9 mouse cellular contexts compared by ENCODE assay signal in genomic region chr9:43796841-43797740, GRCm38 (mm10). TPM values are rescaled to one million over a fixed set of nuclear protein-coding genes. Genes with fewer than 3 reads are reported as not detected.
DNase-seq lines count a peak whose midpoint lies in the region; ATAC-seq and TF ChIP-seq lines count a peak whose summit lies in the region.
"Had no signal": no experiment of that assay in that cellular context is flagged by ENCODE, and none has a peak within 500 bp of the region (broad histone marks: within the 10 kb centered on the region; RNA-seq: fewer than 3 reads in every experiment).

No protein-coding gene starts in this region.

- in situ Hi-C loops in ES-E14 (cut with MboI; ENCODE audit: low sequenced_read_pairs in 2 of 2, unreplicated experiment in 2 of 2), result no loop called here

- 78% methylated on average over 11 of the region's 11 CpGs for WGBS in heart, embryonic 12.5 days
- 74% methylated on average over 11 of the region's 11 CpGs for WGBS in embryonic facial prominence, embryonic 11.5 days

- peak; percentile 52 for DNase-seq in heart, adult 8-10 months (ENCODE audit: low spot score)
- peak; percentile 27 for DNase-seq in ES-E14 (ENCODE audit: low read depth, low spot score)
- peak; percentile 21 for DNase-seq in embryonic facial prominence, embryonic 11.5 days (ENCODE audit: low spot score)
- DNase-seq in kidney, postnatal 36 days, result peak; percentile 52 to 53
- DNase-seq in layer of hippocampus, adult 2 months (ENCODE audit: low spot score in 2 of 2), result no peak
- DNase-seq in thymus, postnatal 25 days, result no peak

- peaks cover 7% of the 10 kb centered on the region for H3K4me1 ChIP-seq in heart, embryonic 12.5 days (replicated peaks)
- peaks cover 0 to 7% of the 10 kb centered on the region in 2 experiments; a peak in 2 of 4 replicates for H3K4me1 ChIP-seq in ES-E14 (ENCODE audit: control insufficient read depth in 2 of 2, insufficient read depth in 2 of 2, low read length in 2 of 2, poor library complexity in 1 of 2)
- H3K4me1 ChIP-seq in embryonic facial prominence, embryonic 11.5 days (ENCODE audit: control insufficient read depth, insufficient read depth, low read length), result no peaks in the 10 kb centered on the region
- H3K4me1 ChIP-seq: embryonic facial prominence, embryonic 12.5 days had no signal

- H3K36me3 ChIP-seq in heart, embryonic 12.5 days, result peaks cover 14% of the 10 kb centered on the region; the same call in 1 of the 2 replicates
- H3K36me3 ChIP-seq in ES-E14 (ENCODE audit: control insufficient read depth, insufficient read depth, low read length, poor library complexity, severe bottlenecking), result peaks cover 15% of the 10 kb centered on the region
- 0 out of 2 replicates have a peak, but pooled peaks cover 2% of the 10 kb centered on the region for H3K36me3 ChIP-seq in embryonic facial prominence, embryonic 11.5 days (replicated peaks; ENCODE audit: control insufficient read depth, insufficient read depth, low read depth, low read length)

- H3K9ac ChIP-seq in heart, embryonic 12.5 days, result no peak overlapping the region
- no peak overlapping the region; the same call in 1 of the 2 replicates for H3K9ac ChIP-seq in ES-E14 (ENCODE audit: insufficient read depth, low read depth, low read length, poor library complexity, severe bottlenecking)
- H3K9ac ChIP-seq in embryonic facial prominence, embryonic 11.5 days (replicated peaks; ENCODE audit: low read length), result no peak overlapping the region
- H3K9ac ChIP-seq: embryonic facial prominence, embryonic 12.5 days had no signal

- H3K9me3 ChIP-seq in heart, embryonic 12.5 days (replicated peaks), result no peaks in the 10 kb centered on the region
- no peaks in the 10 kb centered on the region for H3K9me3 ChIP-seq in ES-E14 (ENCODE audit: control insufficient read depth, insufficient read depth, low read depth, low read length)
- H3K9me3 ChIP-seq in embryonic facial prominence, embryonic 11.5 days (replicated peaks; ENCODE audit: control insufficient read depth, low read length), result no peaks in the 10 kb centered on the region
- H3K9me3 ChIP-seq: embryonic facial prominence, embryonic 12.5 days had no signal

- no peak overlapping the region for H3K4me3 ChIP-seq in heart, embryonic 12.5 days
- H3K4me3 ChIP-seq in ES-E14 (ENCODE audit: insufficient read depth in 1 of 2, low read depth in 1 of 2, low read length in 2 of 2, poor library complexity in 1 of 2, severe bottlenecking in 1 of 2), result peak overlapping the region in 1 of 2 experiments; percentile 9; a peak in 1 of 4 replicates
- H3K4me3 ChIP-seq in embryonic facial prominence, embryonic 11.5 days (ENCODE audit: low read depth, low read length), result no peak overlapping the region
- no peak overlapping the region for H3K4me3 ChIP-seq in layer of hippocampus, adult 2 months
- H3K4me3 ChIP-seq: embryonic facial prominence, embryonic 12.5 days had no signal

- H3K27ac ChIP-seq in heart, embryonic 12.5 days (ENCODE audit: poor library complexity, severe bottlenecking), result no peak overlapping the region
- peak overlapping the region; percentile 11; the same call in 1 of the 2 replicates for H3K27ac ChIP-seq in ES-E14 (ENCODE audit: insufficient read depth, low read depth, low read length, poor library complexity, severe bottlenecking)
- H3K27ac ChIP-seq in embryonic facial prominence, embryonic 11.5 days (replicated peaks; ENCODE audit: low read depth, low read length), result no peak overlapping the region
- H3K27ac ChIP-seq in layer of hippocampus, adult 2 months, result no peak overlapping the region
- H3K27ac ChIP-seq: embryonic facial prominence, embryonic 12.5 days had no signal

- ATAC-seq in heart, embryonic 12.5 days (ENCODE audit: insufficient number of reproducible peaks, low FRiP score), result no peak
- ATAC-seq in embryonic facial prominence, embryonic 11.5 days (replicated peaks; ENCODE audit: insufficient number of reproducible peaks, low FRiP score, low TSS enrichment, low read depth), result no peak
- no peak for ATAC-seq in megakaryocyte, adult 5-6 weeks (ENCODE audit: poor library complexity, severe bottlenecking)

- H3K4me2 ChIP-seq in heart, embryonic 12.5 days, result no peak overlapping the region
- no peak overlapping the region for H3K4me2 ChIP-seq in embryonic facial prominence, embryonic 11.5 days (ENCODE audit: low read depth, low read length)
- H3K4me2 ChIP-seq: embryonic facial prominence, embryonic 12.5 days had no signal

- H3K27me3 ChIP-seq in heart, embryonic 12.5 days (replicated peaks), result no peaks in the 10 kb centered on the region
- no peaks in the 10 kb centered on the region for H3K27me3 ChIP-seq in embryonic facial prominence, embryonic 11.5 days (ENCODE audit: control insufficient read depth, insufficient read depth, low read length)
- H3K27me3 ChIP-seq: embryonic facial prominence, embryonic 12.5 days had no signal

- TF ChIP-seq CTCF in layer of hippocampus, adult 2 months (conservative IDR thresholded peaks at IDR 0.05), result no peak

TF ChIP-seq in ES-E14, 5 proteins besides CTCF, POLR2A, EP300 and RAD21:
- peak; percentile 90 for TF ChIP-seq HCFC1 (IDR thresholded peaks at IDR 0.05; ENCODE audit: borderline replicate concordance, insufficient read depth, low read length)
- no peak for TF ChIP-seq CHD2 (IDR thresholded peaks at IDR 0.05; ENCODE audit: low read depth, low read length)
- no peak for TF ChIP-seq ZC3H11A (IDR thresholded peaks at IDR 0.05; ENCODE audit: borderline replicate concordance, low read depth, low read length)

RNA-seq across cellular contexts. Expression of gene Nectin1, which starts 53.3 kb away (rescaled TPM):
- 1 to 10 TPM; 1.6 to 3.5 (median 2.2) TPM for total RNA-seq in heart, adult 8-10 months (2022)
- 1.9 and 2.1 TPM in 2 replicates for polyA plus RNA-seq in heart, embryonic 12.5 days (2016; fragmentation: Nextera tagmentation; extraction: Ambion mirVana)
- total RNA-seq in ES-E14 (2012; rRNA removed), result 12.9 and 13.0 TPM in 2 replicates
- 4.8 and 5.3 TPM in 2 replicates for polyA plus RNA-seq in embryonic facial prominence, embryonic 11.5 days (2014; fragmentation: Nextera tagmentation; extraction: Ambion mirVana)
- 10 to 100 TPM; 67.2 to 72.6 TPM for total RNA-seq in layer of hippocampus, adult 2 months (2021)
- 7.5 and 9.7 TPM in 2 replicates for total RNA-seq in megakaryocyte, adult 5-6 weeks (2015)
- total RNA-seq in megakaryocyte, adult 5-6 weeks (2017), result 1.3 and 1.4 TPM in 2 replicates

Comparison
In these comparisons a context has a peak if more than half of its experiments do, and no peak if none do; other contexts are left out.
1. DNase-seq: peak in heart, adult 8-10 months (single experiment), ES-E14 (single experiment), embryonic facial prominence, embryonic 11.5 days (single experiment) and kidney, postnatal 36 days (2 of 2); none in layer of hippocampus, adult 2 months (0 of 2) and thymus, postnatal 25 days (single experiment).